Mouse (Mus musculus): ENCODE results near the gene Qrsl1. TPM values are rescaled to one million over a fixed set of nuclear protein-coding genes. Genes with fewer than 3 reads are reported as not detected.

The Qrsl1 gene
- polyA plus RNA-seq, 1 experiment from 2014 or later, result 19.2 TPM

Other genes with a start within 250 kb of the Qrsl1 start
- 18.6 and 19.4 TPM in 2 replicates for gene Rtn4ip1, start 62 bp upstream of the Qrsl1 start, polyA plus RNA-seq (2015; fragmentation: Nextera tagmentation; extraction: Ambion mirVana)
- 0.72 and 0.77 TPM in 2 replicates for gene Crybg1, start 247.1 kb upstream of the Qrsl1 start, polyA plus RNA-seq (2015; fragmentation: Nextera tagmentation; extraction: Ambion mirVana)

Measured in intestine, embryonic 16.5 days (tissue).